Comparison of ENCODE assay signal across 20 mouse cellular contexts in genomic region chr17:88574811-88575210, GRCm38 (mm10).
"Had no signal": no experiment of that assay in that cellular context is flagged by ENCODE, and none has a peak within 500 bp of the region (broad histone marks: within the 10 kb centered on the region; RNA-seq: fewer than 3 reads in every experiment).

No protein-coding gene starts in this region.

- H3K27me3 ChIP-seq: limb, embryonic 13.5 days; liver, embryonic 12.5 days; liver, embryonic 15.5 days; lung, embryonic 15.5 days; megakaryocyte, embryonic 14.5 days; midbrain, embryonic 13.5 days had no signal

- H3K4me3 ChIP-seq: layer of hippocampus, adult 2 months; limb, embryonic 10.5 days; limb, embryonic 13.5 days; liver, embryonic 12.5 days; liver, embryonic 15.5 days; lung, embryonic 15.5 days; megakaryocyte, embryonic 14.5 days; midbrain, embryonic 10.5 days; midbrain, embryonic 13.5 days; myocyte had no signal

- DNase-seq: kidney, adult 2 months; kidney, postnatal 25 days; layer of hippocampus, adult 9-11 months; liver; lung, adult 18-20 months; lung, postnatal 10 days; lung, postnatal 36 days had no signal

- H3K4me1 ChIP-seq: limb, embryonic 10.5 days; limb, embryonic 13.5 days; liver, embryonic 12.5 days; liver, embryonic 15.5 days; lung, embryonic 15.5 days; megakaryocyte, embryonic 14.5 days had no signal

- H3K4me2 ChIP-seq: limb, embryonic 13.5 days; liver, embryonic 12.5 days; liver, embryonic 15.5 days; lung, embryonic 15.5 days; midbrain, embryonic 13.5 days had no signal

- ATAC-seq: intestine, postnatal 0 days; liver, embryonic 12.5 days; midbrain, embryonic 13.5 days; midbrain, embryonic 16.5 days had no signal

- H3K27ac ChIP-seq: kidney, postnatal 0 days; layer of hippocampus, adult 2 months; limb, embryonic 10.5 days; limb, embryonic 13.5 days; liver, embryonic 12.5 days; liver, embryonic 15.5 days; lung, embryonic 15.5 days; midbrain, embryonic 10.5 days; midbrain, embryonic 13.5 days had no signal

- H3K9ac ChIP-seq: limb, embryonic 13.5 days; liver, embryonic 12.5 days; liver, embryonic 15.5 days; lung, embryonic 15.5 days; midbrain, embryonic 13.5 days had no signal

- H3K9me3 ChIP-seq: limb, embryonic 10.5 days; limb, embryonic 13.5 days; liver, embryonic 12.5 days; liver, embryonic 15.5 days; lung, embryonic 15.5 days; midbrain, embryonic 10.5 days; midbrain, embryonic 13.5 days had no signal
